Mouse (Mus musculus): ENCODE measurements at regions not wholly inside any gene's neighbourhood (a gene's known extent, or its start where the extent isn't known, plus 50 kb on each side); places are given as distances from the start of the nearest gene placed in this dataset.

GRCm38 (mm10) chr10:37473086-37473485 is 334.4 kb upstream of the Marcks start:
- TF ChIP-seq CTCF (IDR thresholded peaks at IDR 0.05) = no peak
- no peak for TF ChIP-seq POLR2A (IDR thresholded peaks at IDR 0.05; ENCODE audit: insufficient read depth, low read depth, low read length)
